8 mouse cellular contexts compared by ENCODE assay signal in the genomic region with DNA sequence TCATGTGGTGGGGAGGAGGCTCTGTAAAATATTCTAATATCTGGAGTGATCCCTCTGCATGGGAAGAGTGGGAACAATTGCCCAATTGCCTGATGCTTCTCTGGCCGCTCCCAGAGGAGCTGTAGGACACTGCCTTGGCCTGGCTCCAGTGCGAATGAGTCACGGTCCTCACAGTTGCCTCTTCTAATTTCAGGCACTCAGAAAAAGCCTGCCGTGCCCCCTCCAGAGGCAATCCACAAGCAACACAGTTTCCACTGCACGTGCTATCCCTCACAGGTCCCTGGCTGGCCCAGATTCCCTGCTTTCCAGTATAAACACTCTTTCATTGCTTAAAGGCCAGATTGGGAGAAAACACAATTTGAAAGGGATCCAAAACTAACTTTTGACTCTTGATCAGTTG. TPM values are rescaled to one million over a fixed set of nuclear protein-coding genes. Genes with fewer than 3 reads are reported as not detected.
DNase-seq lines count a peak whose midpoint lies in the region; ATAC-seq and TF ChIP-seq lines count a peak whose summit lies in the region.

No protein-coding gene starts in this region.

- ATAC-seq in forebrain, postnatal 0 days, result peak; percentile 55; the same call in 1 of the 2 replicates
- ATAC-seq in forebrain, embryonic 12.5 days (ENCODE audit: low FRiP score), result no peak
- peak; percentile 46; the same call in 1 of the 2 replicates for ATAC-seq in intestine, embryonic 15.5 days
- peak; percentile 74 for ATAC-seq in liver, postnatal 0 days
- ATAC-seq in forebrain, embryonic 11.5 days (replicated peaks; ENCODE audit: low FRiP score), result no peak

- no peak for DNase-seq in forebrain, postnatal 0 days
- peak; percentile 96 for DNase-seq in adrenal gland, postnatal 14 days
- DNase-seq in frontal cortex, postnatal 36 days (ENCODE audit: low spot score in 2 of 2), result peak; percentile 86 to 92
- DNase-seq in liver, postnatal 0 days, result peak; percentile 73
- peak; percentile 90 for DNase-seq in testis, postnatal 10 days (ENCODE audit: low spot score)
- no peak for DNase-seq in forebrain, embryonic 11.5 days (ENCODE audit: low spot score)

- H3K4me3 ChIP-seq in forebrain, postnatal 0 days (ENCODE audit: low read depth, low read length), result no peak overlapping the region
- H3K4me3 ChIP-seq in forebrain, embryonic 12.5 days (replicated peaks), result no peak overlapping the region
- H3K4me3 ChIP-seq in intestine, embryonic 15.5 days (replicated peaks), result no peak overlapping the region
- H3K4me3 ChIP-seq in liver, postnatal 0 days (ENCODE audit: low read depth, low read length), result no peak overlapping the region
- no peak overlapping the region for H3K4me3 ChIP-seq in forebrain, embryonic 11.5 days (ENCODE audit: low read depth, low read length)

- no peaks in the 10 kb centered on the region for H3K27me3 ChIP-seq in forebrain, postnatal 0 days (ENCODE audit: insufficient read depth, low read length)
- no peaks in the 10 kb centered on the region for H3K27me3 ChIP-seq in forebrain, embryonic 12.5 days
- H3K27me3 ChIP-seq in intestine, embryonic 15.5 days (replicated peaks), result no peaks in the 10 kb centered on the region
- H3K27me3 ChIP-seq in liver, postnatal 0 days (ENCODE audit: insufficient read depth, low read length), result no peaks in the 10 kb centered on the region
- no peaks in the 10 kb centered on the region for H3K27me3 ChIP-seq in forebrain, embryonic 11.5 days (ENCODE audit: control insufficient read depth, insufficient read depth, low read length)

- no peak for TF ChIP-seq EP300 in liver, postnatal 0 days (IDR thresholded peaks at IDR 0.05; ENCODE audit: low read depth)

- H3K36me3 ChIP-seq in forebrain, postnatal 0 days (ENCODE audit: insufficient read depth), result peaks cover 7% of the 10 kb centered on the region; the same call in 1 of the 2 replicates
- H3K36me3 ChIP-seq in forebrain, embryonic 12.5 days (replicated peaks), result peaks cover 9% of the 10 kb centered on the region
- H3K36me3 ChIP-seq in intestine, embryonic 15.5 days, result no peaks in the 10 kb centered on the region
- peaks cover 4% of the 10 kb centered on the region for H3K36me3 ChIP-seq in liver, postnatal 0 days (replicated peaks; ENCODE audit: insufficient read depth, low read length)
- H3K36me3 ChIP-seq in forebrain, embryonic 11.5 days (ENCODE audit: control insufficient read depth, insufficient read depth, low read length), result no peaks in the 10 kb centered on the region

- WGBS in forebrain, postnatal 0 days, result 37% methylated on average over 5 of the region's 5 CpGs
- 54% methylated on average over 5 of the region's 5 CpGs for WGBS in forebrain, embryonic 12.5 days
- 38% methylated on average over 5 of the region's 5 CpGs for WGBS in intestine, embryonic 15.5 days
- WGBS in liver, postnatal 0 days (ENCODE audit: insufficient replicate concordance), result 60% methylated on average over 5 of the region's 5 CpGs
- 54% methylated on average over 5 of the region's 5 CpGs for WGBS in forebrain, embryonic 11.5 days

- H3K9ac ChIP-seq in forebrain, postnatal 0 days, result no peak overlapping the region
- no peak overlapping the region for H3K9ac ChIP-seq in forebrain, embryonic 12.5 days
- no peak overlapping the region for H3K9ac ChIP-seq in intestine, embryonic 15.5 days
- H3K9ac ChIP-seq in liver, postnatal 0 days (replicated peaks), result no peak overlapping the region
- no peak overlapping the region for H3K9ac ChIP-seq in forebrain, embryonic 11.5 days (ENCODE audit: low read length)

- H3K4me2 ChIP-seq in forebrain, postnatal 0 days (ENCODE audit: low read depth), result no peak overlapping the region
- no peak overlapping the region for H3K4me2 ChIP-seq in forebrain, embryonic 12.5 days
- no peak overlapping the region for H3K4me2 ChIP-seq in intestine, embryonic 15.5 days (replicated peaks)
- no peak overlapping the region for H3K4me2 ChIP-seq in liver, postnatal 0 days (ENCODE audit: low read depth, low read length)
- no peak overlapping the region for H3K4me2 ChIP-seq in forebrain, embryonic 11.5 days (ENCODE audit: low read depth, low read length, severe bottlenecking)

- no peak overlapping the region for H3K27ac ChIP-seq in forebrain, postnatal 0 days (ENCODE audit: low read depth, low read length)
- H3K27ac ChIP-seq in forebrain, embryonic 12.5 days, result no peak overlapping the region
- no peak overlapping the region for H3K27ac ChIP-seq in intestine, embryonic 15.5 days
- H3K27ac ChIP-seq in liver, postnatal 0 days (ENCODE audit: low read depth), result no peak overlapping the region
- H3K27ac ChIP-seq in forebrain, embryonic 11.5 days (ENCODE audit: low read depth, low read length), result no peak overlapping the region

- TF ChIP-seq CTCF in forebrain, postnatal 0 days (IDR thresholded peaks at IDR 0.05; ENCODE audit: low read depth), result 0 out of 2 replicates have a peak, but pooled peaks have one; percentile 7
- no peak for TF ChIP-seq CTCF in liver, postnatal 0 days (IDR thresholded peaks at IDR 0.05; ENCODE audit: low read depth)

- no peaks in the 10 kb centered on the region for H3K4me1 ChIP-seq in forebrain, postnatal 0 days (ENCODE audit: insufficient read depth)
- peaks cover 18% of the 10 kb centered on the region for H3K4me1 ChIP-seq in forebrain, embryonic 12.5 days
- 0 out of 2 replicates have a peak, but pooled peaks cover 3% of the 10 kb centered on the region for H3K4me1 ChIP-seq in intestine, embryonic 15.5 days (replicated peaks)
- peaks cover 4% of the 10 kb centered on the region; the same call in 1 of the 2 replicates for H3K4me1 ChIP-seq in liver, postnatal 0 days (ENCODE audit: insufficient read depth)
- peaks cover 8% of the 10 kb centered on the region; the same call in 1 of the 2 replicates for H3K4me1 ChIP-seq in forebrain, embryonic 11.5 days (replicated peaks; ENCODE audit: control insufficient read depth, insufficient read depth, low read length)

- H3K9me3 ChIP-seq in forebrain, postnatal 0 days (ENCODE audit: low read length), result no peaks in the 10 kb centered on the region
- no peaks in the 10 kb centered on the region for H3K9me3 ChIP-seq in forebrain, embryonic 12.5 days
- H3K9me3 ChIP-seq in intestine, embryonic 15.5 days, result no peaks in the 10 kb centered on the region
- H3K9me3 ChIP-seq in liver, postnatal 0 days (ENCODE audit: low read length), result no peaks in the 10 kb centered on the region
- no peaks in the 10 kb centered on the region for H3K9me3 ChIP-seq in forebrain, embryonic 11.5 days (ENCODE audit: control insufficient read depth, low read length)

RNA-seq across cellular contexts. Expression of gene Zbtb34, which starts 13.2 kb away (rescaled TPM):
- 20.9 and 24.1 TPM in 2 replicates for total RNA-seq in forebrain, postnatal 0 days (2014; rRNA removed)
- 3.7 and 4.5 TPM in 2 replicates for polyA plus RNA-seq in forebrain, postnatal 0 days (2015; fragmentation: Nextera tagmentation; extraction: Ambion mirVana)
- polyA plus RNA-seq in forebrain, embryonic 12.5 days (2016; fragmentation: Nextera tagmentation; extraction: Ambion mirVana), result 10.4 and 12.4 TPM in 2 replicates
- 12.7 and 15.1 TPM in 2 replicates for total RNA-seq in adrenal gland, postnatal 14 days (2021)
- polyA plus RNA-seq in intestine, embryonic 15.5 days (2015; fragmentation: Nextera tagmentation; extraction: Ambion mirVana), result 4.5 and 4.8 TPM in 2 replicates
- polyA plus RNA-seq in liver, postnatal 0 days (2015; fragmentation: Nextera tagmentation; extraction: Ambion mirVana), result 0.98 and 1.1 TPM in 2 replicates
- 9.2 and 10.6 TPM in 2 replicates for polyA plus RNA-seq in forebrain, embryonic 11.5 days (2014; fragmentation: Nextera tagmentation; extraction: Ambion mirVana)

RNA-seq across cellular contexts. Expression of gene Zbtb43, which starts 24.0 kb away (rescaled TPM):
- total RNA-seq in forebrain, postnatal 0 days (2014; rRNA removed), result 32.2 and 46.5 TPM in 2 replicates
- 19.2 and 24.4 TPM in 2 replicates for polyA plus RNA-seq in forebrain, postnatal 0 days (2015; fragmentation: Nextera tagmentation; extraction: Ambion mirVana)
- polyA plus RNA-seq in forebrain, embryonic 12.5 days (2016; fragmentation: Nextera tagmentation; extraction: Ambion mirVana), result 28.2 and 30.2 TPM in 2 replicates
- 22.1 and 22.2 TPM in 2 replicates for total RNA-seq in adrenal gland, postnatal 14 days (2021)
- 13.0 and 15.3 TPM in 2 replicates for polyA plus RNA-seq in intestine, embryonic 15.5 days (2015; fragmentation: Nextera tagmentation; extraction: Ambion mirVana)
- 6.1 and 8.0 TPM in 2 replicates for polyA plus RNA-seq in liver, postnatal 0 days (2015; fragmentation: Nextera tagmentation; extraction: Ambion mirVana)
- 21.0 and 23.7 TPM in 2 replicates for polyA plus RNA-seq in forebrain, embryonic 11.5 days (2014; fragmentation: Nextera tagmentation; extraction: Ambion mirVana)

Comparison
In these comparisons a context has a peak if more than half of its experiments do, and no peak if none do; other contexts are left out.
1. ATAC-seq: peak in forebrain, postnatal 0 days (single experiment), intestine, embryonic 15.5 days (single experiment) and liver, postnatal 0 days (single experiment); none in forebrain, embryonic 12.5 days (single experiment) and forebrain, embryonic 11.5 days (single experiment).
2. DNase-seq: peak in adrenal gland, postnatal 14 days (single experiment), frontal cortex, postnatal 36 days (2 of 2), liver, postnatal 0 days (single experiment) and testis, postnatal 10 days (single experiment); none in forebrain, postnatal 0 days (single experiment) and forebrain, embryonic 11.5 days (single experiment).